Mouse (Mus musculus) thymus, adult 2 months (tissue): ENCODE results near the gene Sdsl.

Experiments
- CTCF ChIP-seq: fragments of 200-500 bp; IDR thresholded peaks from 2 replicates; pipeline ENCODE4 v1.5.1; 2012; ENCODE audit warnings: mild to moderate bottlenecking, control low read depth, low read length, moderate library complexity, borderline replicate concordance; ENCODE audit not compliant: control insufficient read depth, poor library complexity, insufficient read depth; ENCODE audit errors: extremely low read depth
- POLR2A ChIP-seq: fragments of 200-500 bp; IDR thresholded peaks from 2 replicates; pipeline ENCODE4 v1.6.1; 2012; ENCODE audit warnings: mild to moderate bottlenecking, low read length, control low read depth, moderate library complexity; ENCODE audit not compliant: control insufficient read depth, poor library complexity, insufficient read depth; ENCODE audit errors: extremely low read depth

GRCm38 (mm10) chr5:120425711-120426110 is 46.9 kb downstream of the Sdsl start:
- TF ChIP-seq CTCF (no peak), POLR2A (no peak)
